Mouse (Mus musculus): ENCODE measurements around the gene Aipl1.

The Aipl1 gene

GRCm38 (mm10) chr11:72037409-72037808 is at the start of gene Aipl1:
TSS of gene Aipl1 (minus strand) at chr11:72037509.
- DNase-seq, result no peak

- DNase-seq, result no peak
These were observed 49.1 kb upstream of the Aipl1 start for GRCm38 (mm10) chr11:72086251-72087046.

GRCm38 (mm10) chr11:72084337-72084736 is 47.0 kb upstream of the Aipl1 start:
- DNase-seq, result no peak

- no peak for DNase-seq
These were observed 45.3 kb upstream of the Aipl1 start for GRCm38 (mm10) chr11:72082601-72083000.

- no peak for DNase-seq
These were observed 43.2 kb upstream of the Aipl1 start for GRCm38 (mm10) chr11:72080461-72080860.

- DNase-seq, result no peak
These were observed 41.3 kb upstream of the Aipl1 start for GRCm38 (mm10) chr11:72078647-72079046.

GRCm38 (mm10) chr11:72078056-72078455 is 40.7 kb upstream of the Aipl1 start:
- DNase-seq, result peak in 1 of 2 experiments; percentile 21

GRCm38 (mm10) chr11:72074230-72074629 is 36.9 kb upstream of the Aipl1 start:
- no peak for DNase-seq

GRCm38 (mm10) chr11:72072331-72072905 is 35.1 kb upstream of the Aipl1 start:
- DNase-seq, result no peak

GRCm38 (mm10) chr11:72070733-72071132 is 33.4 kb upstream of the Aipl1 start:
- DNase-seq, result no peak

- no peak for DNase-seq
These were observed 30.7 kb upstream of the Aipl1 start for GRCm38 (mm10) chr11:72068026-72068425.

GRCm38 (mm10) chr11:72067326-72067725 is 30.0 kb upstream of the Aipl1 start:
- no peak for DNase-seq

GRCm38 (mm10) chr11:72066330-72066729 is 29.0 kb upstream of the Aipl1 start:
- peak; percentile 55 to 67 for DNase-seq

- peak; percentile 54 to 73 for DNase-seq
These were observed 27.8 kb upstream of the Aipl1 start for GRCm38 (mm10) chr11:72065103-72065502.

- DNase-seq, result no peak
These were observed 27.1 kb upstream of the Aipl1 start for GRCm38 (mm10) chr11:72064414-72064813.

- peak in 1 of 2 experiments; percentile 11 for DNase-seq
These were observed 23.8 kb upstream of the Aipl1 start for GRCm38 (mm10) chr11:72061093-72061620.

GRCm38 (mm10) chr11:72060416-72060815 is 23.1 kb upstream of the Aipl1 start:
- DNase-seq, result no peak

- DNase-seq, result no peak
These were observed 19.9 kb upstream of the Aipl1 start for GRCm38 (mm10) chr11:72057166-72057565.

GRCm38 (mm10) chr11:72055176-72055575 is 17.9 kb upstream of the Aipl1 start:
- no peak for DNase-seq

- DNase-seq, result peak; percentile 75 to 85
These were observed 15.3 kb upstream of the Aipl1 start for GRCm38 (mm10) chr11:72052636-72053035.

GRCm38 (mm10) chr11:72052221-72052620 is 14.9 kb upstream of the Aipl1 start:
- no peak for DNase-seq

GRCm38 (mm10) chr11:72050895-72051858 is 13.9 kb upstream of the Aipl1 start:
- DNase-seq, result peak in 1 of 2 experiments; percentile 13
